Mouse (Mus musculus) adrenal gland, postnatal 25 days (tissue): ENCODE measurements around the gene Hrct1. TPM values are rescaled to one million over a fixed set of nuclear protein-coding genes. Genes with fewer than 3 reads are reported as not detected.

Experiments used
- DNase-seq: peaks from one replicate; pipeline ENCODE4 v3.0.0; 2021; ENCODE audit warnings: mixed read lengths
- total RNA-seq: library from RNA; stranded (reverse); gene quantifications from 2 replicates; pipeline ENCODE4 v1.2.3, GENCODE M21; 2021

Gene Hrct1
- total RNA-seq, 1 experiment from 2014 or later: 1.9 TPM

- DNase-seq: no peak
These were observed 959 bp downstream of the Hrct1 start for GRCm38 (mm10) chr4:43727718-43728575.

- DNase-seq: peak; percentile 43
These were observed 1.6 kb downstream of the Hrct1 start for GRCm38 (mm10) chr4:43728576-43728954.

- DNase-seq: no peak
These were observed 2.1 kb downstream of the Hrct1 start for GRCm38 (mm10) chr4:43729126-43729525.

DNA sequence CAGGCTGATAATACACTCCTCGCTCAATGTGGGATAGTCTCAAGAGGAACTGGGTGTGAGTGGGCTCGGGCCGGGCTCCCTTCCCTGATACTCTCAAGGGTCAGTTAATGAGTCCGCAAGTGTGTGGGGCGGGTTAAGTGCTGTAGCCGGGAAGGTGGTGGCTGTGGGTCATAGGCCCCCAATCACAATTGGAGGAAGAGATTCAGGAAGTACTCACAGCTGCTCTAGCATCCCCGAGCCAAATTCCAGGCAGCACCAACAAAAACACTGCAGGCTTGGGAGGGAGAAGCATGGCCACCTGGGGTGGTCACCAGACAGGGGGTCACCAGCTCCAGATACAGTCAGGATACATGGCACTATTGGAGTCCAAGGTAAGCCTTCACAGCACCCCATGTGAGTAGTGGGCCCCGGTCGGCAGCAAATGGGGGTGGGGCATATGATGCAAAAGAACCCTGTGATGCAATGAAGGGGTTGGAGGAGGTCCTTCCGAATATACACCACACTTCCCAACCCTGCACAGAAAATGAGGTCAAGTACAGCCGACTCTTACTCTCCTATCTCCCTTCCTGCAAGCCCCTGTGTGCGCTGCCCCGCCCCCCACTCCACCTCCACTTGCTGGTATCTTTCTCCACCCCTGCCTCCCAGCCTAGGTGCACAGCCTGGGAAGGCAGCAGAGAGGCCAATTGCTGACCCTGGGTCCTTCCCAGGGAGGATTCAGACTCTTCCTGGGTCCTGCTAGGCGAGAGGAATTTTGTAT lies 3.0 kb downstream of the Hrct1 start, which contains the start of gene Spaar:
Gene Spaar (plus strand): TSS at position 241 of the 757 bp plus-strand sequence.
- no peak for DNase-seq

GRCm38 (mm10) chr4:43730750-43731297 lies 3.8 kb downstream of the Hrct1 start:
- no peak for DNase-seq

DNA sequence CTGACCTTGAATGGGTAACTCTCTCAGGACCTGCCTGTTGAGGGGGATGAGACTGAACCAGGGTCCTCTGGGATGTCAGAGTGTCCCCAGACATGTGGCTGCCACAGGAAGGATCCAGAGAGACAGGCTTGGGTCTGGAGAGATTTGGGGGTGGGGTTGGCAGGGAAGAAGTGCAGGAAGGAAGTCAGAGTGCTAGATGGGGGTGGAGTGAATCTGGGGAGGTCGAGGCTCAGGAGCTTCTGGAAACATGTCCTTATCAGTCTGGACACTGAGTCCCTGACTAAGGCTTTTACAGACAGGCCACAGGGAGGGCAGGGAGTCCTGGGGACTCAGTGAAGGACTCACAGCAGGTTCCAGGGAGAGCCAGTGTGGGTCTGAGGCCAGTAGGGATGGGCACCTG lies 5.2 kb downstream of the Hrct1 start:
- DNase-seq: no peak

DNA sequence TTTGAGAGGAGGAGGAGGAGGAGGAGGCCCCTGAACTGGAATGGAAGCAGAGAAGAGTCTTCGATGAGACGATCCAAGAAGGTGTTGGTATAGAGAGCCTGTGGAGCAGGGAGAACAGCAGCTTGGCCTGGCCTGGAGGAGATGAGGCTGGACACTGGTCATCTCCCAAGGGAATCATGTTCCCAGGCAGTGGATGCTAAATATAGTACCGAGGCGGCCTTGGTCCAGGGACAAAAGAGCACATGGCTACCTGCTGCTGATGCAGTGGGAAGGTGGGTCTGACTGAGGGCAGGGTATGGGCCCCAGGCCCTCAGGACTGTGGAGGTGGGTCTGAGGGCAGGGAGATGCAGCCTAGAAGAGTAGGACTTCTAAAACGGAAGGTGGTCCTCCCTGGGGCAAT lies 6.2 kb downstream of the Hrct1 start:
- DNase-seq: no peak

- no peak for DNase-seq
These were observed 10.2 kb downstream of the Hrct1 start for GRCm38 (mm10) chr4:43737144-43737543.

- no peak for DNase-seq
These were observed 12.1 kb downstream of the Hrct1 start for GRCm38 (mm10) chr4:43738989-43739674.

GRCm38 (mm10) chr4:43741526-43741925 lies 14.5 kb downstream of the Hrct1 start:
- no peak for DNase-seq

DNA sequence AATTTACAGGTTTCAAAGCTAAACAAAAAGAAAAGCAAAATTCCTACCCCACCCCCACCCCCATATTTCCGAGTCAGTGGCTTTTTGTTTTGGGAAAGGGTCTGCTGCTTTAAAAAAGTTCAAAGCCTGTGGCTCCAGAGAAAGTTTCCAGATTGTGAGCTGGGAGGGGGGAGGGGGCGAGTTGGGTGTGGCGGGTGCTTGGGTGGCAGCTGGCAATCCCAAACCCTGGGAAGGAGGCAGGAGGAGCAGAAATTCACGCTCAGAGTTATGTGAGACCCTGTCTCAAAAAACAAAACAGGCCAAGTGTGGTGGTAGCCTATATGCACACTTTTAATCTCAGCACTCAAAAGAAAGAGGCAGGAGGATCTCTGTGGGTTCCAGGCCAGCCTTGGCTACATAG lies 15.6 kb downstream of the Hrct1 start:
- no peak for DNase-seq

DNA sequence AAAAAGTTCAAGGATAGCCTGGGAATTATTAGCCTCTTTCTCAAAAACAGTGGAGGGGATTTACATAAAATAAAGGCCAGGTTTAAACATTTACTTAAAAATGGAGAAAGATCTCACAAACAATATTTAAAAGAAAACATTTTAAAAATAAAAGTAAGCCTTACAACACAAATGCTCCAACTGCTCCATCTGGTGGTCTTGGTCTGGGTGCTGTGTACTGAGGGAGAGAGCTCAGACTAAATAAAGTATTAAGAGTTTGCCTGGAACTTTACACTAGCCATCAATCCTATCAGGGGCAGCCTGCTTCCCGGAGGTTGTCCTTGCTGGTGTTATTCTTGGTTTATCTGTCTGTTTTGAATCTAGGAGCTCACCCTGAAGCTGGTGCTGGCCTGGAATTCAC lies 16.1 kb downstream of the Hrct1 start:
- DNase-seq: no peak

DNA sequence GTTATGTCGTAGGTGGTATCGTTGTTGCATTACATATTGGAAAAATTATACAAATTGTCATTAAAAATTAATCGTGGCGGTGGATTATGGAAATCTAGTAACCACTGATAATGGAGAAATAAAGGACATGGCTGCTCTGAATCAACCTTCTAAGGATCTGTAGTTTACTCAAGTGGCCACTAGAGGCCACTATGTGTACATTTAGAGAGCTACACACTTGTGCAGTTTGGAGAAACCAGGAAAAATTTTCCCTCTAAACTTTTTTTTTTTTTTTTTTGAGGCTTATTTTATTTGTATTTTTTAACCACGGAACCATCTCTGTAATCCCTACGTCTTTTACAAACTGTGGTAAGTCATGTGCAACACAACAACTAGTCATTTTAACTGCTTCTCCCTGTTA lies 18.2 kb downstream of the Hrct1 start:
- DNase-seq: no peak

- no peak for DNase-seq
These were observed 30.2 kb downstream of the Hrct1 start for GRCm38 (mm10) chr4:43757213-43757612.

DNA sequence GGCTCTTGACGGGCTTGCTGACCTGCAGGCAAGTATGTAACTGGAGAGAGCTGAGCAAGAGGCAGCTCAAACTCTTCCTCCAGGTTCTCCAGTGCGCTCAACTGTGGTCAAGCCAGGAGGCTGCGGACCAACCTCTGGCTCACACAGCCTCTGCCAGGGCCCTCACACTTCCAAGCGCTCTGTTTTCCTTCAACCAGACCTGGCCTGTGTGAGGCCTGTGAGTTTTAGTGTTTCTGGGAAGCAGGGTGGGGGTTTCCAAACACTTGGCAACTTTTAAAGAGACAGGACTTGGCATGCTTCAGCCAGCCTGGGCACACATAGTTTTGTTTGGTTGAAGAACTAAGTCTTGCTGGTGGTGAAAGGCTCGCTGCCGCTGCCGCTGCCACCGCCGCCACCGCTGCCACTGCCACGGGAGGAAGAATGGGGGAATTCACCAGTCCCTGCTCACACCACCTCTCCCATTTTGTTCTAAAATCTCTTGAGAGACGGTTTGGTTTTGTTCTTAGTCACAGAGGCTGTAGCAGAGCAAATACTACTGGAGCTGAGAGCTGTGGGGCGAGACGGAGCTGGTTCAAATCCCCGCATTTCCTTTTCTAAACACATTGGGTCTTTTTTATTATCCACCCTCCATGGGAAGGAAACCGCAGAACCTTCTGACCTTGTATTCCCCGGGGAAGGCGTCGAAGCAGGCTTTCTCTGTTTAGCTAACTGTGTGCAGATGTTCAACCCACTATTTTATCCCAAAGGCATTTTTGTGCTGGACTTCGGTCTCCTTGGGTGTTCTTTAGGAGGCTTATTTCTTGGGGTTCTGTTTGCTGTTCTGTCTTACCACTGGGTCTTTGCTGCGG lies 32.8 kb downstream of the Hrct1 start:
- no peak for DNase-seq

- DNase-seq: peak; percentile 51
These were observed 33.5 kb downstream of the Hrct1 start for GRCm38 (mm10) chr4:43760460-43760859.

DNA sequence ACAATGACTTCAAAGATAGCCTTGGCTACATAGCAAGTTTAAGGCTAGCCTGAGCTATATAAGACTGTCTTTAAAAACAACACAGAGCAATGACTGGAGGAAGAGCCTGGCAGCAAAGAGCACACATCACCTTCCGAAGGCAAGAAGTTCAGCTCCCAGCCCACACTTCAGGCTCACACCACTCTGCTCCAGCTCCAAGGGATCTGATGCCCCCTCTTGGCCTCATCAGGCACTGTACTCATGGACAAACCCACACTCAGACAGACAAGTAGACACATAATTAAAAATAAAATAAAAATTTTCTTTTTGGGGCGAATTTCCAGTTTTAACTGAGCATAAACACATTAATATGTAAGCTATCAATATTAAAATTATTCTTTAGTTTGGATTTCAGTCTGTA lies 34.3 kb downstream of the Hrct1 start:
- no peak for DNase-seq

GRCm38 (mm10) chr4:43763410-43763809 lies 36.4 kb downstream of the Hrct1 start:
- DNase-seq: peak; percentile 36

DNA sequence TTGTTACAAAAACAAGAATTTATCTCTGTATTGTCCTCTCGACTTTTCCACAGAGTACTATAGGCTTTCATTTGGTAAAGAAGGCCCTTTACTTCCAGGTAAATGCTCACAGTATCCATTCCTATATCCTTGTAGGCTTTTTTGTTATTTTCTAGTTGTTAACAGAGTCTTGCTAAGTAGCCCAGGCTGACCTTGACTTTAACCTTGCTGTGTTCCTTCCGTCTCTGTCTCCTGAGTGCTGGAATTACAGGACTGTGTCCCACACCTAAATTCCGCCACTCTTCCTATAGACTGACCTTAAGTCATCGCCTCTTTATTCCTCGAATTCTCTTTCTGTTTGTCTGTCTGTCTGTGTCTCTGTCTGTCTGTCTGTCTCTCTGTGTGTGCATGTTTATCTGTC lies 41.4 kb downstream of the Hrct1 start:
- DNase-seq: no peak

DNA sequence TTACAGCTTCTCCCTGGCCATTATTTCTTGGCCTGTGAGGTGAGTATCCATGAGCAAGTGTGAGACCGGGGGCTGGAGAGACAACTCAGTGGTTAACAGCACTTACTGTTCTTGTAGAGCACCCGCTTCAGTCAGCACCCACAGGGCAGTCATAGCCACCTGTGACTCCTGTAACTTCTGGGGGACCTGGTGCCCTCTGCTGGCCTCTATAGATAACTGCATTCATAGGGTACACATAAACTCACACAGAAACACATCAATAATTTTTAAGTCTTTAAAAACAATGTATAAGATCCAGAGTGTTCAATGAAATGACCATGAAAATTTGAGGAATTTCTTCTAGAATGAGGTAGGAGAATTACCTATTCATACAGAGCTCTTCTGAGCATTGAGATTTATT lies 42.4 kb downstream of the Hrct1 start:
- no peak for DNase-seq

DNA sequence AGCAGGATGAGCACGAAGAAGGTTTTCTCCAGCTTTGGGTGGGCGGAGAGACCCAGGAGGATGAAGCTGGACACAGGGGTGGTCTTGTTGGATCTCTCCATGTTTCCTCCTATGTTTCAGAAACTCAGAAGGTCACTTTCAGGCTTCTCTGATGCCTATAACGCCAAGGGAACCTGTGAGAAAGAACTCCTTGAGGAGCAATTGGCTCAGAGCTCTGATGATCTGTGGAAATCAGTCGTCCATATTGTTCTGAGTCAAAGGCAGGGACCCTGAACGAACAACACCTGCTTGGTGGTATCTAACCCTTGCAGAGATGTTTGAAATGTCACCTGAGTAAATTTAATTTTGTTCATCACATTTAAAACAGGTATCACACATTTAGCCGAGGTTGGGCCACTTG lies 43.9 kb downstream of the Hrct1 start, which contains the start of gene Olfr159:
Gene Olfr159 (minus strand): TSS at position 101 of the 400 bp plus-strand sequence.
- no peak for DNase-seq

DNA sequence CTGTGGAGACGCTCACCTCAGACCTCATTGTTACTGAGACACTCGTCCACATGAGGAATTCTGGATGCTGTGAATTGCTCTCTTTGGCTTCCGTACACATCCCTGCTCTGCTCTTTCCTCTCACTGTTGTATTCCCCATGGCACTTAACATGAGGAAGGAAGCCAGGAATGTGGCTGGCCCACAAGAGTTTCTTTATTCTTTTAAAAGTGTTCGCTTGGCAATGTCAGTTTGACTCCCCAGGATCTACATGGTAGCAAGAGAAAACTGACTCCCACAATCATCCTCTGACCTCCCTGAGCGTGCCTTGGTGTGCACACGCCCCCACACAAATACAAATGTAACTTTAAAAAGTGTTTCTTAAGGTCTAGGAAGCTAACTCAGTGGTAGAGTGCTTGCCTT lies 44.6 kb downstream of the Hrct1 start:
- no peak for DNase-seq
